Mouse (Mus musculus) cortical plate, adult 2 months (tissue): ENCODE measurements at regions not wholly inside any gene's neighbourhood (a gene's known extent, or its start where the extent isn't known, plus 50 kb on each side); places are given as distances from the start of the nearest gene placed in this dataset.

Experiments
- H3K27ac ChIP-seq: fragments of 200-500 bp; 2 replicates; pipeline ENCODE4 v1.5.1; 2012; ENCODE audit warnings: low read length, control low read depth, inconsistent platforms; ENCODE audit not compliant: insufficient read depth
- H3K4me1 ChIP-seq: fragments of 200-500 bp; 2 replicates; pipeline ENCODE4 v1.6.1; 2011; ENCODE audit warnings: low read length; ENCODE audit not compliant: control insufficient read depth, insufficient read depth
- H3K4me3 ChIP-seq: fragments of 200-500 bp; 2 replicates; pipeline ENCODE4 v1.5.1; 2011; ENCODE audit warnings: mild to moderate bottlenecking, low read length, control low read depth; ENCODE audit not compliant: insufficient read depth
- CTCF ChIP-seq: fragments of 200-500 bp; IDR thresholded peaks from 2 replicates; pipeline ENCODE4 v1.5.1; 2011; ENCODE audit warnings: mild to moderate bottlenecking, control low read depth, low read length; ENCODE audit not compliant: insufficient read depth; ENCODE audit errors: extremely low read depth
- POLR2A ChIP-seq: fragments of 200-500 bp; IDR thresholded peaks from 2 replicates; pipeline ENCODE4 v1.6.1; 2011; ENCODE audit warnings: mild to moderate bottlenecking, low read length, control low read depth; ENCODE audit not compliant: insufficient read depth; ENCODE audit errors: extremely low read depth

GRCm38 (mm10) chr8:8452226-8452625 lies 208.8 kb downstream of the Efnb2 start:
- H3K4me1 ChIP-seq, result no peaks in the 10 kb centered on the region
- H3K4me3 ChIP-seq, result no peak overlapping the region
- no peak overlapping the region for H3K27ac ChIP-seq
- TF ChIP-seq POLR2A (no peak), CTCF (no peak)

- Histone ChIP-seq H3K4me1 (no peaks in the 10 kb centered on the region), H3K27ac (no peak overlapping the region), H3K4me3 (no peak overlapping the region)
- no peak for TF ChIP-seq POLR2A
- no peak for TF ChIP-seq CTCF
Observed at GRCm38 (mm10) chr8:8448911-8449310, 212.1 kb downstream of the Efnb2 start.

- H3K4me1 ChIP-seq, result no peaks in the 10 kb centered on the region
- TF ChIP-seq CTCF (no peak), POLR2A (no peak)
- H3K27ac ChIP-seq, result no peak overlapping the region
- H3K4me3 ChIP-seq, result no peak overlapping the region
Observed at GRCm38 (mm10) chr8:8441568-8441967, 219.5 kb downstream of the Efnb2 start.

- no peak for TF ChIP-seq CTCF
- TF ChIP-seq POLR2A, result no peak
- no peak overlapping the region for H3K27ac ChIP-seq
- H3K4me3 ChIP-seq, result no peak overlapping the region
Observed at GRCm38 (mm10) chr8:8440903-8441302, 220.1 kb downstream of the Efnb2 start.

GRCm38 (mm10) chr8:8426201-8426600 lies 234.8 kb downstream of the Efnb2 start:
- Histone ChIP-seq H3K4me1 (no peaks in the 10 kb centered on the region), H3K27ac (no peak overlapping the region), H3K4me3 (no peak overlapping the region)
- no peak for TF ChIP-seq POLR2A
- TF ChIP-seq CTCF, result no peak

More at GRCm38 (mm10) chr8:8440903-8441302, 220.1 kb downstream of the Efnb2 start:
- no peaks in the 10 kb centered on the region for H3K4me1 ChIP-seq

GRCm38 (mm10) chr8:8423443-8423842 lies 237.6 kb downstream of the Efnb2 start:
- H3K4me3 ChIP-seq, result no peak overlapping the region
- no peaks in the 10 kb centered on the region for H3K4me1 ChIP-seq
- no peak overlapping the region for H3K27ac ChIP-seq
- TF ChIP-seq CTCF, result no peak
- TF ChIP-seq POLR2A, result no peak

GRCm38 (mm10) chr8:8421713-8422112 lies 239.3 kb downstream of the Efnb2 start:
- Histone ChIP-seq H3K4me3 (no peak overlapping the region), H3K27ac (no peak overlapping the region), H3K4me1 (no peaks in the 10 kb centered on the region)
- no peak for TF ChIP-seq POLR2A
- TF ChIP-seq CTCF, result no peak

GRCm38 (mm10) chr8:8419360-8420330 lies 241.4 kb downstream of the Efnb2 start:
- Histone ChIP-seq H3K27ac (no peak overlapping the region), H3K4me1 (no peaks in the 10 kb centered on the region), H3K4me3 (no peak overlapping the region)
- TF ChIP-seq CTCF, result no peak
- TF ChIP-seq POLR2A, result no peak

- no peaks in the 10 kb centered on the region for H3K4me1 ChIP-seq
- H3K27ac ChIP-seq, result no peak overlapping the region
- no peak for TF ChIP-seq CTCF
- no peak for TF ChIP-seq POLR2A
Observed at GRCm38 (mm10) chr8:8418929-8419328, 242.1 kb downstream of the Efnb2 start.

GRCm38 (mm10) chr8:8418525-8418924 lies 242.5 kb downstream of the Efnb2 start:
- no peaks in the 10 kb centered on the region for H3K4me1 ChIP-seq
- TF ChIP-seq CTCF, result no peak
- TF ChIP-seq POLR2A, result no peak
- no peak overlapping the region for H3K27ac ChIP-seq
- no peak overlapping the region for H3K4me3 ChIP-seq

More at GRCm38 (mm10) chr8:8418929-8419328, 242.1 kb downstream of the Efnb2 start:
- no peak overlapping the region for H3K4me3 ChIP-seq
